ENCODE assay signal across 8 mouse cellular contexts in the genomic region with DNA sequence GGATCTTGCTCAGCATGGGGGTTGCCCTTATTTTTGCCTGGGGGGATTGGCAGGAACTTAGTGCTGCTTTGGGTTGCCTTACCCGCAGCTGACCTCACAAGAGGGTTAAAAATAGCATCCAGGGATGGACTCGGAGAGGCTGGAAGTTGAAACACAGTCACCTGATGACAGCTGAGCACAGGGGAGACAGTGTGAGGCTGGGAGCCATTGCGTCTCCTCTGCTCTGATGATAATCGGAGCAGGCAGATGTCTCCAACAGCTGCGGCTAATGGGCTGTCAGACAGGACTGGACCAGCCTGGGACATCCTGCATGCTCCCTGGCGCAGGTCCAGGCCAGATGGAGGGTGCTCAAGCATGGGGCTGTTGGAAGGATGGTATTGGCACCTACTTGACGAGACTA.
DNase-seq lines count a peak whose midpoint lies in the region; ATAC-seq lines count a peak whose summit lies in the region.

No protein-coding gene starts in this region.

- ATAC-seq in erythroid progenitor cell, adult 5-6 weeks (replicated peaks; ENCODE audit: low FRiP score, poor library complexity, severe bottlenecking), result no peak

- peak; percentile 97 for DNase-seq in left cerebral cortex, postnatal 4 days
- DNase-seq in left cerebral cortex, postnatal 25 days (ENCODE audit: low spot score in 2 of 2), result no peak
- DNase-seq in heart, adult 18-20 months, result peak; percentile 35 to 45
- DNase-seq in heart, postnatal 4 days, result peak; percentile 53
- DNase-seq in lung, postnatal 36 days, result peak; percentile 45
- DNase-seq in right cerebral cortex, postnatal 14 days, result no peak
- no peak for DNase-seq in frontal cortex, adult 2 months (ENCODE audit: extremely low spot score in 1 of 2, low spot score in 1 of 2)

- intact Hi-C loops in left cerebral cortex, postnatal 4 days (cut with DNase I), result no loop called here
- intact Hi-C loops in left cerebral cortex, postnatal 25 days (cut with DNase I), result no loop called here

Comparison
In these comparisons a context has a peak if more than half of its experiments do, and no peak if none do; other contexts are left out.
1. DNase-seq: peak in left cerebral cortex, postnatal 4 days (single experiment), heart, adult 18-20 months (2 of 2), heart, postnatal 4 days (single experiment) and lung, postnatal 36 days (single experiment); none in left cerebral cortex, postnatal 25 days (0 of 2), right cerebral cortex, postnatal 14 days (single experiment) and frontal cortex, adult 2 months (0 of 2).